Mouse (Mus musculus): ENCODE results near the gene Cyb561.

Cyb561 gene

GRCm38 (mm10) chr11:105887281-105887680 lies 65.9 kb downstream of the Cyb561 start:
- in situ Hi-C loops (cut with MboI; ENCODE audit: low pct_unique_long_range_greater_than_20kb in 1 of 2, low sequenced_read_pairs in 2 of 2, unreplicated experiment in 1 of 2), result no loop called here

GRCm38 (mm10) chr11:105885558-105885957 lies 67.6 kb downstream of the Cyb561 start:
- in situ Hi-C loops (cut with MboI; ENCODE audit: low pct_unique_long_range_greater_than_20kb in 1 of 2, low sequenced_read_pairs in 2 of 2, unreplicated experiment in 1 of 2), result no loop called here

All from mouse embryonic stem cell (cell line).